In the genomic region with DNA sequence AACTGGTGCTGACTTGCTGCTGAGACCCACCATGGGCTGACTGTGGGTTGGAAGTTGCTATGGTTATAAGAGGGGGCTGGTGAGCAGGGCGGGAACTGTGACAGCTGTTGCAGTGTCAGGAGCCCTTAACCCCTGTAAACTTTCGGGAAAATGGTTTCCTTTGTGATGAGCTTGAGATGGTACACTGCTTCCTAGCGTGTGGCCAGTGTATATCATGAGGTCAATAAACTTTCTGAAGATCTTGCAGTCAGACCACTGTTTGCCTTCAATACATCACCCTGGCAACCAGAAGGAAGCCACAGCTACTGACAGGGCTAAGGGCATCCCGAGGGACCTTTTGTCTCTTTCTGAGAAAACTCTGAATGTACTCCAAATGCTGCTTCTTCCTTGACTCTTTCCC, we compare ENCODE assay signal across 19 mouse cellular contexts.
DNase-seq lines count a peak whose midpoint lies in the region; ATAC-seq lines count a peak whose summit lies in the region.
"Had no signal": no experiment of that assay in that cellular context is flagged by ENCODE, and none has a peak within 500 bp of the region (broad histone marks: within the 10 kb centered on the region; RNA-seq: fewer than 3 reads in every experiment).

No protein-coding gene starts in this region.

- WGBS in lung, embryonic 16.5 days = 43% methylated on average over 4 of the region's 4 CpGs
- 46% methylated on average over 4 of the region's 4 CpGs for WGBS in embryonic facial prominence, embryonic 10.5 days
- WGBS in neural tube, embryonic 13.5 days = 7% methylated on average over 4 of the region's 4 CpGs

- ATAC-seq in lung, embryonic 16.5 days (ENCODE audit: low read depth) = 0 out of 2 replicates have a peak, but pooled peaks have one; percentile 7
- peak; percentile 75 for ATAC-seq in neural tube, embryonic 13.5 days (ENCODE audit: low read depth)
- ATAC-seq: intestine, postnatal 0 days had no signal

- H3K36me3 ChIP-seq in lung, embryonic 16.5 days (ENCODE audit: control insufficient read depth, insufficient read depth, low read length) = no peaks in the 10 kb centered on the region
- no peaks in the 10 kb centered on the region for H3K36me3 ChIP-seq in embryonic facial prominence, embryonic 10.5 days (replicated peaks)
- no peaks in the 10 kb centered on the region for H3K36me3 ChIP-seq in neural tube, embryonic 13.5 days
- H3K36me3 ChIP-seq: G1E; limb, embryonic 12.5 days; liver, embryonic 15.5 days had no signal

- H3K4me2 ChIP-seq in lung, embryonic 16.5 days (ENCODE audit: low read depth, low read length) = no peak overlapping the region
- H3K4me2 ChIP-seq in neural tube, embryonic 13.5 days = no peak overlapping the region
- H3K4me2 ChIP-seq: limb, embryonic 12.5 days; liver, embryonic 15.5 days had no signal

- no peaks in the 10 kb centered on the region for H3K9me3 ChIP-seq in lung, embryonic 16.5 days (ENCODE audit: control insufficient read depth, low read length)
- H3K9me3 ChIP-seq in embryonic facial prominence, embryonic 10.5 days = no peaks in the 10 kb centered on the region
- H3K9me3 ChIP-seq in neural tube, embryonic 13.5 days = no peaks in the 10 kb centered on the region
- H3K9me3 ChIP-seq: limb, embryonic 12.5 days; liver, embryonic 15.5 days had no signal

- no peaks in the 10 kb centered on the region; the same call in 1 of the 2 replicates for H3K4me1 ChIP-seq in lung, embryonic 16.5 days (replicated peaks; ENCODE audit: control insufficient read depth, insufficient read depth, low read length)
- H3K4me1 ChIP-seq in embryonic facial prominence, embryonic 10.5 days = peaks cover 16% of the 10 kb centered on the region
- peaks cover 13% of the 10 kb centered on the region for H3K4me1 ChIP-seq in neural tube, embryonic 13.5 days (replicated peaks)
- H3K4me1 ChIP-seq: limb, embryonic 12.5 days; liver, embryonic 15.5 days had no signal

- H3K9ac ChIP-seq in lung, embryonic 16.5 days (ENCODE audit: low read length) = no peak overlapping the region
- H3K9ac ChIP-seq in neural tube, embryonic 13.5 days = no peak overlapping the region
- H3K9ac ChIP-seq: limb, embryonic 12.5 days; liver, embryonic 15.5 days had no signal

- no peak overlapping the region for H3K4me3 ChIP-seq in lung, embryonic 16.5 days (ENCODE audit: low read length)
- H3K4me3 ChIP-seq in embryonic facial prominence, embryonic 10.5 days = no peak overlapping the region
- H3K4me3 ChIP-seq in neural tube, embryonic 13.5 days = no peak overlapping the region
- H3K4me3 ChIP-seq: erythroblast, embryonic 14.5 days; limb, embryonic 12.5 days; liver, embryonic 15.5 days had no signal

- no peak overlapping the region for H3K27ac ChIP-seq in lung, embryonic 16.5 days (ENCODE audit: low read length)
- peak overlapping the region; percentile 30; the same call in 1 of the 2 replicates for H3K27ac ChIP-seq in embryonic facial prominence, embryonic 10.5 days (replicated peaks)
- no peak overlapping the region for H3K27ac ChIP-seq in neural tube, embryonic 13.5 days (replicated peaks)
- H3K27ac ChIP-seq: limb, embryonic 12.5 days; liver, embryonic 15.5 days; macrophage had no signal

- no peaks in the 10 kb centered on the region for H3K27me3 ChIP-seq in lung, embryonic 16.5 days (ENCODE audit: control insufficient read depth, insufficient read depth, low read depth, low read length)
- H3K27me3 ChIP-seq in embryonic facial prominence, embryonic 10.5 days (replicated peaks; ENCODE audit: low read depth, poor library complexity, severe bottlenecking) = no peaks in the 10 kb centered on the region
- H3K27me3 ChIP-seq in neural tube, embryonic 13.5 days = no peaks in the 10 kb centered on the region
- H3K27me3 ChIP-seq: limb, embryonic 12.5 days; liver, embryonic 15.5 days had no signal

- no peak for DNase-seq in lung, adult 18-20 months
- DNase-seq in embryonic facial prominence, embryonic 10.5 days (ENCODE audit: low spot score) = peak; percentile 15
- DNase-seq in mesoderm, embryonic 11.5 days (ENCODE audit: low read depth, low spot score) = peak; percentile 76
- DNase-seq in adrenal gland, adult 8-10 months = no peak
- no peak for DNase-seq in adrenal gland, postnatal 14 days
- DNase-seq: adrenal gland, adult 2 months; cerebellum, adult 18-20 months; gastrocnemius, postnatal 25 days; heart, postnatal 10 days; kidney, postnatal 36 days; layer of hippocampus, postnatal 36 days had no signal

Comparison
In these comparisons a context has a peak if more than half of its experiments do, and no peak if none do; other contexts are left out.
1. DNase-seq: peak in embryonic facial prominence, embryonic 10.5 days (single experiment) and mesoderm, embryonic 11.5 days (single experiment); none in lung, adult 18-20 months (0 of 2), adrenal gland, adult 8-10 months (single experiment) and adrenal gland, postnatal 14 days (single experiment).